Mouse (Mus musculus) liver, embryonic 14.5 days (tissue): ENCODE measurements around the gene Ptprd. TPM values are rescaled to one million over a fixed set of nuclear protein-coding genes. Genes with fewer than 3 reads are reported as not detected.

Experiments used
- ATAC-seq: fragments of 200-750 bp; cut with Nextera tagmentation; 2 replicates; pipeline ENCODE4 v1.8.0; 2017; ENCODE audit warnings: moderate number of reproducible peaks, mild to moderate bottlenecking, moderate library complexity; ENCODE audit not compliant: insufficient read depth
- DNase-seq, 3 experiments: peaks; one replicate each; pipeline ENCODE4 v3.0.0-alpha.2; 2012 to 2013; ENCODE audit warnings: low read depth in 3 of 3, low spot score in 3 of 3
- H3K27ac ChIP-seq: fragments of 300-500 bp; sonication (generic); 2 replicates; pipeline ENCODE4 v1.5.1; 2014; ENCODE audit warnings: moderate library complexity, mild to moderate bottlenecking, control low read depth, inconsistent platforms
- H3K27me3 ChIP-seq: fragments of 300-500 bp; sonication (generic); 2 replicates; pipeline ENCODE4 v1.6.1; 2014; ENCODE audit warnings: mild to moderate bottlenecking, low read length, moderate library complexity; ENCODE audit not compliant: control insufficient read depth, insufficient read depth
- H3K36me3 ChIP-seq: fragments of 300-500 bp; sonication (generic); replicated peaks from 2 replicates; pipeline ENCODE4 v1.6.1; 2014; ENCODE audit warnings: low read depth; ENCODE audit not compliant: control insufficient read depth, insufficient read depth
- H3K4me1 ChIP-seq, 2 experiments: fragments of 200-500 bp in 1 of 2; fragments of 300-500 bp in 1 of 2; sonication (generic) in 1 of 2; replicated peaks; 2 replicates each; pipeline ENCODE4 v1.6.1; 2012 to 2014; ENCODE audit warnings: antibody characterized with exemption in 1 of 2, inconsistent platforms in 1 of 2, low read length in 1 of 2; ENCODE audit not compliant: control insufficient read depth in 2 of 2, insufficient read depth in 2 of 2
- H3K4me2 ChIP-seq: fragments of 300-500 bp; sonication (generic); 2 replicates; pipeline ENCODE4 v1.6.1; 2014; ENCODE audit warnings: low read depth, mild to moderate bottlenecking, control low read depth, moderate library complexity
- H3K4me3 ChIP-seq, 2 experiments: fragments of 200-500 bp in 1 of 2; fragments of 300-500 bp in 1 of 2; sonication (generic) in 1 of 2; 2 replicates each; pipeline ENCODE4 v1.5.1; 2012 to 2014; ENCODE audit warnings: low read depth in 2 of 2, low read length in 2 of 2, mild to moderate bottlenecking in 2 of 2, control low read depth in 1 of 2, inconsistent platforms in 1 of 2, moderate library complexity in 1 of 2; ENCODE audit not compliant: insufficient read depth in 1 of 2
- H3K9ac ChIP-seq: fragments of 300-500 bp; sonication (generic); replicated peaks from 2 replicates; pipeline ENCODE4 v1.6.1; 2014; ENCODE audit warnings: mild to moderate bottlenecking, control low read depth, moderate library complexity
- H3K9me3 ChIP-seq: fragments of 300-500 bp; sonication (generic); 2 replicates; pipeline ENCODE4 v1.6.1; 2016; ENCODE audit warnings: low read length, mixed read lengths; ENCODE audit not compliant: control insufficient read depth
- CTCF ChIP-seq: IDR thresholded peaks from 2 replicates; pipeline ENCODE4 v1.5.1; 2016; ENCODE audit warnings: antibody characterized with exemption, low read depth, control low read depth
- EP300 ChIP-seq: IDR thresholded peaks from 2 replicates; pipeline ENCODE4 v1.6.1; 2016; ENCODE audit warnings: antibody characterized with exemption, low read depth
- WGBS: fragments of 180-500 bp; shearing (Covaris S2); extraction: QIAGEN DNeasy Blood & Tissue Kit; methylation state at CpG from one replicate; pipeline ENCODE4 v1.1.7; 2014; ENCODE audit not compliant: insufficient replicate concordance; 5-methylcytosine and 5-hydroxymethylcytosine counted together
- polyA plus RNA-seq, 2 experiments: library from polyadenylated mRNA; depleted of rRNA in 1 of 2; stranded (reverse) in 1 of 2; unstranded in 1 of 2; fragments of >200 nt; fragmentation: Nextera tagmentation in 1 of 2; extraction: Ambion mirVana in 1 of 2; gene quantifications; 2 replicates each; pipeline versions ENCODE4 v1.2.1 to v1.2.3; 2012 to 2014

Gene Ptprd
- polyA plus RNA-seq, 2 experiments: 1.5 to 2.8 TPM

- no peaks in the 10 kb centered on the region for H3K27me3 ChIP-seq
- ATAC-seq (no peak), DNase-seq (no peak)
- H3K36me3 ChIP-seq: no peaks in the 10 kb centered on the region
- 54% methylated on average over 2 of the region's 2 CpGs for WGBS
- TF ChIP-seq CTCF (no peak), EP300 (no peak)
- no peaks in the 10 kb centered on the region for H3K9me3 ChIP-seq
- no peak overlapping the region for H3K4me3 ChIP-seq
- no peak overlapping the region for H3K27ac ChIP-seq
- H3K4me2 ChIP-seq: no peak overlapping the region
- H3K4me1 ChIP-seq: no peaks in the 10 kb centered on the region
- no peak overlapping the region for H3K9ac ChIP-seq
These were observed 1843.5 kb downstream of the Ptprd start for GRCm38 (mm10) chr4:76368291-76368690.

DNA sequence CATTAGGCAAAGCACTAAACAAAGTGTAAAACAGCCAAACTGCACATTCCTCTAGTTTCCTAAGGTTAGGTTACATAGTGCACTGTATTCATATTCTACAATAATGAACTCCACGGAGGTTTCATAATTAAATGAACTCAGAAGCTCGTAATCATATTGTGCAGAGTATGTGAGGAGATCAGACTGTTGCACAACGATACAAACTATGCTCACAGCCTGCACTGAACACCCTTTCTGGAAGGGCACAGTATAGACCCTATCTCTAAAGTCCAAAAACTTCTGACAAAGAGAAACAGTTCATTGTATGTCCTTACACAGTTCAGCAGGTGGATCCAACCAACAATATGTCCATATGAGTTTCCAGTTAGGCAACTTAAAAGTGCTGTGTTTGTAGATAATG is 1844.5 kb downstream of the Ptprd start:
- Histone ChIP-seq H3K4me1 (no peaks in the 10 kb centered on the region), H3K27me3 (no peaks in the 10 kb centered on the region), H3K9me3 (no peaks in the 10 kb centered on the region), H3K4me3 (no peak overlapping the region), H3K27ac (no peak overlapping the region), H3K9ac (no peak overlapping the region), H3K4me2 (no peak overlapping the region), H3K36me3 (no peaks in the 10 kb centered on the region)
- ATAC-seq: no peak
- TF ChIP-seq CTCF (no peak), EP300 (no peak)
- DNase-seq: no peak
- WGBS: 65% methylated on average over 3 of the region's 3 CpGs

DNA sequence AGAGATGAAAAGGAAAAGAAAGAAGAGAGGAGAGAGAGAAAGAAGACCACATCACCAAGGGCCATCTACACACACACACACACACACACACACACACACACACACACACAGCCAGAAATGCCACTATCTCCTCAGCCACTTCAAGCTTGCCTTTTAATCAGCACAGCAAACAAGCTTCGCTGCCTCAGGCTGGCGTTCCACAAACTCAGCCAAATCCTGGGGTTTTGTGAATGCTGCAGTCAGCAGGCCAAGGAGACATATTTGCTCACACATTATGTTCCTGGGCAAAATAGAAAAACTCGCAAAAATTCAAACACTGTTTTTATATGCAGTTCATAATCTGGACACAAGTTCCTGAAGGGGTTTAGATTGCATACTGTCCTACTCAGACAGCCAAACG is 1845.9 kb downstream of the Ptprd start:
- no peak overlapping the region for H3K27ac ChIP-seq
- WGBS: 61% methylated on average over 4 of the region's 4 CpGs
- H3K4me1 ChIP-seq: no peaks in the 10 kb centered on the region
- no peaks in the 10 kb centered on the region for H3K36me3 ChIP-seq
- H3K4me2 ChIP-seq: no peak overlapping the region
- TF ChIP-seq EP300 (no peak), CTCF (no peak)
- H3K4me3 ChIP-seq: no peak overlapping the region
- no peak for ATAC-seq
- H3K27me3 ChIP-seq: no peaks in the 10 kb centered on the region
- no peak for DNase-seq
- H3K9ac ChIP-seq: no peak overlapping the region
- no peaks in the 10 kb centered on the region for H3K9me3 ChIP-seq

DNA sequence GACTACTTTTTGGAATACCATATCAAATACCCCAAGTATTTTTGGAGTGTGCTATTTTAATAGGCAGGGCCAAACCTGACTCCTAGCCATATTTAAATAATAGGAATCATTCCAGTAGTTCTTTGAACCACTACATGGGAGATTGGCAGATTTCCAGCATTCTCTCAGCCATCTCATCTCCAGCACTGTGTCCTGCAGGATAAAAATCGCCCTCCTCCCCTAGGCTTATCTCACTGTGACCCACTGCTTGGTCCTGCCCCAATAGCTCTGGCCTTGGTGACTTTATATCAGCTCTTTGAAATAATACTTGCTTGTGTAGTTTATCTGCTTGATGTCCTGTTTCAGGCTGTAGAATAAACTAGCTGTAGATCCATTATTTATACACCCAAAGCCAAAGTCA is 1850.2 kb downstream of the Ptprd start:
- no peaks in the 10 kb centered on the region for H3K27me3 ChIP-seq
- DNase-seq (no peak), ATAC-seq (peak; percentile 41; the same call in 1 of the 2 replicates)
- TF ChIP-seq CTCF (no peak), EP300 (no peak)
- H3K36me3 ChIP-seq: no peaks in the 10 kb centered on the region
- H3K4me1 ChIP-seq: no peaks in the 10 kb centered on the region
- no peaks in the 10 kb centered on the region for H3K9me3 ChIP-seq
- 53% methylated on average over 1 of the region's 1 CpGs for WGBS
- H3K4me2 ChIP-seq: no peak overlapping the region
- H3K9ac ChIP-seq: no peak overlapping the region
- no peak overlapping the region for H3K27ac ChIP-seq
- no peak overlapping the region for H3K4me3 ChIP-seq

DNA sequence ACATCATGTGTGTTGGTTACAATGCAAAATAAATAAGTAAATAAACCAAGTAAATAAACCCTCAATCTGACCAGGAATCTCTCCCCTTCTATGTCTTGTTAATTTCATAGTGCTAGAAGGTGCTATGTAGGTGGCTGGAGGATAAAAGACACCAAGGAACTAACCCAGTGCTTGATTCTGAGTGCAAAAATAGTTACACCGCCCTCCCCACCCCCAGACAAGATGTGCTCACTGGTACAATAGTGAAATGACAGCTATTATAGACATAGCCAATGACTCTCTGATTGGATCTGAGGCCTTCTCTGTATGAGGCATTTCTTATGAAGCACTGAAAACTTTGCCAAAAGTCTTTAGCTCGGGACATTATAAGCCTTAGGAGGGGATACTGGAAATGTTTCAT is 1857.6 kb downstream of the Ptprd start:
- Histone ChIP-seq H3K4me3 (no peak overlapping the region), H3K4me2 (no peak overlapping the region), H3K27ac (no peak overlapping the region), H3K9ac (no peak overlapping the region), H3K4me1 (no peaks in the 10 kb centered on the region), H3K27me3 (no peaks in the 10 kb centered on the region), H3K36me3 (no peaks in the 10 kb centered on the region), H3K9me3 (no peaks in the 10 kb centered on the region; the same call in 1 of the 2 replicates)
- DNase-seq (no peak), ATAC-seq (no peak)
- 36% methylated on average over 2 of the region's 2 CpGs for WGBS
- TF ChIP-seq CTCF (no peak), EP300 (no peak)

- Histone ChIP-seq H3K4me2 (no peak overlapping the region), H3K27ac (no peak overlapping the region), H3K4me1 (no peaks in the 10 kb centered on the region), H3K9ac (no peak overlapping the region), H3K9me3 (no peaks in the 10 kb centered on the region; the same call in 1 of the 2 replicates), H3K36me3 (no peaks in the 10 kb centered on the region), H3K27me3 (no peaks in the 10 kb centered on the region), H3K4me3 (no peak overlapping the region)
- DNase-seq (no peak), ATAC-seq (no peak)
- 28% methylated on average over 1 of the region's 1 CpGs for WGBS
- TF ChIP-seq EP300: no peak
- TF ChIP-seq CTCF: no peak
These were observed 1859.3 kb downstream of the Ptprd start for GRCm38 (mm10) chr4:76352468-76352867.
